Mouse (Mus musculus) heart, embryonic 15.5 days (tissue): ENCODE measurements around the gene Rbm6. TPM values are rescaled to one million over a fixed set of nuclear protein-coding genes. Genes with fewer than 3 reads are reported as not detected.

ENCODE experiments used
- ATAC-seq: fragments of 200-750 bp; cut with Nextera tagmentation; replicated peaks from 2 replicates; pipeline ENCODE4 v1.8.0; 2017; ENCODE audit warnings: low read depth, moderate TSS enrichment; ENCODE audit not compliant: insufficient number of reproducible peaks, insufficient read depth, low FRiP score
- H3K27ac ChIP-seq: fragments of 300-500 bp; sonication (generic); 2 replicates; pipeline ENCODE4 v1.5.1; 2015; ENCODE audit warnings: mild to moderate bottlenecking, inconsistent platforms
- H3K27me3 ChIP-seq: fragments of 300-500 bp; sonication (generic); 2 replicates; pipeline ENCODE4 v1.6.1; 2015; ENCODE audit warnings: inconsistent platforms
- H3K36me3 ChIP-seq: fragments of 300-500 bp; sonication (generic); 2 replicates; pipeline ENCODE4 v1.6.1; 2015; ENCODE audit warnings: mild to moderate bottlenecking, inconsistent platforms
- H3K4me1 ChIP-seq: fragments of 300-500 bp; sonication (generic); replicated peaks from 2 replicates; pipeline ENCODE4 v1.6.1; 2015; ENCODE audit warnings: inconsistent platforms
- H3K4me2 ChIP-seq: fragments of 300-500 bp; sonication (generic); 2 replicates; pipeline ENCODE4 v1.6.1; 2015; ENCODE audit warnings: inconsistent platforms, mild to moderate bottlenecking, moderate library complexity
- H3K4me3 ChIP-seq: fragments of 300-500 bp; sonication (generic); 2 replicates; pipeline ENCODE4 v1.5.1; 2015; ENCODE audit warnings: mild to moderate bottlenecking, inconsistent platforms
- H3K9ac ChIP-seq: fragments of 300-500 bp; sonication (generic); 2 replicates; pipeline ENCODE4 v1.6.1; 2015; ENCODE audit warnings: mild to moderate bottlenecking, inconsistent platforms
- H3K9me3 ChIP-seq: fragments of 300-500 bp; sonication (generic); replicated peaks from 2 replicates; pipeline ENCODE4 v1.6.1; 2016; ENCODE audit warnings: inconsistent platforms
- WGBS: fragments of 180-500 bp; shearing (Covaris S2); methylation state at CpG from one replicate; pipeline ENCODE4 v1.1.7; 2015; ENCODE audit warnings: mixed read lengths; 5-methylcytosine and 5-hydroxymethylcytosine counted together
- polyA plus RNA-seq: library from polyadenylated mRNA; unstranded; fragments of >200 nt; fragmentation: Nextera tagmentation; extraction: Ambion mirVana; gene quantifications from 2 replicates; pipeline ENCODE4 v1.2.1, GENCODE M21; 2015

Gene Rbm6
- 43.2 and 48.0 TPM in 2 replicates for polyA plus RNA-seq

DNA sequence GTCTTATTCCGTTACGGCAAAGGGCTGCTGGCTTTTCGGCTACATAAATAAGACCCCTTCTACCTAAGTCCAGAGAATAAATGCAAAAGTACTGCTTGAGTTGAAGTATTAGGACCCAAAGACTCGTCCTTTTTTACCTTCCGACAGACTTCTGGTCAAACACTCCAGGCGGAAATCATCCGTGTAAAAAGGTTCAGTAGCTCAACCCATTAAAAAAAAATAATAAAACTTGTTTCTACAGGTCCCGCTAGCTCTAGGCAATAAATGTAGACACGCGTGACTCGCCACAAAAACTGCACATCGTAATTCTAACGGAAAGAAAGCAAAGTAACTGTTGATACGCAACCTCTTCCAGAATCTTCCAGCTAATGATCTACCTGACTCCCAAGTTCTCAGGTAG lies at the start of gene Rbm6:
Gene Rbm6 (minus strand): TSS at position 101 of the 400 bp plus-strand sequence.
- H3K9ac ChIP-seq: peak within 1 kb of the TSS; percentile 97

DNA sequence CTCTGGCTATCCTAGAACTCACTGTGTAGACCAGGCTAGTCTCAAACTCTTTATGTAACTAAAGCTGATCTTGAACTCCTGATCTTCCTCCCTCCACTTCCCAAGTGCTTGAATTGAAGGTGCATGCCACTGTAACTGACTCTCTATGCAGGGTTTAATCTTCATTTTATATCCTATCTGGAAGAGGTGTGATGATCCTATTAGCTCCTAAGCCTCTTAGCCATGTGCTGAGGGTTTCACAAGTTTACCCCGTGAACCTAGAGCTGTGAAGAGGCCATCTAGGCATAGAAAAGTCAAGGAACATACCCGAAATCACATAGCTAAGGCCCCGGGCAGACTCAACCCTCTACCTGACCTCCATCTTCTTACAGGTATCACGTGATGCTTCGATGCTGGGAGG lies 46.4 kb upstream of the Rbm6 start:
- Histone ChIP-seq H3K27me3 (peaks cover 13% of the 10 kb centered on the region; the same call in 1 of the 2 replicates), H3K36me3 (no peaks in the 10 kb centered on the region), H3K4me2 (no peak overlapping the region), H3K9ac (no peak overlapping the region), H3K9me3 (no peaks in the 10 kb centered on the region), H3K27ac (no peak overlapping the region), H3K4me3 (no peak overlapping the region), H3K4me1 (peaks cover 15% of the 10 kb centered on the region)
- no peak for ATAC-seq
- WGBS: 81% methylated on average over 5 of the region's 5 CpGs

More for the DNA sequence above, at the start of gene Rbm6:
- no peaks in the 10 kb centered on the region for H3K9me3 ChIP-seq
- peaks cover 22% of the 10 kb centered on the region for H3K4me1 ChIP-seq
- no peak for ATAC-seq
- WGBS: 8% methylated on average over 14 of the region's 14 CpGs
- H3K27ac ChIP-seq: peak within 1 kb of the TSS; percentile 97
- H3K4me3 ChIP-seq: peak within 1 kb of the TSS; percentile 100
- peak within 1 kb of the TSS; percentile 79 for H3K4me2 ChIP-seq
- no peaks in the 10 kb centered on the region for H3K27me3 ChIP-seq
- H3K36me3 ChIP-seq: no peaks in the 10 kb centered on the region

DNA sequence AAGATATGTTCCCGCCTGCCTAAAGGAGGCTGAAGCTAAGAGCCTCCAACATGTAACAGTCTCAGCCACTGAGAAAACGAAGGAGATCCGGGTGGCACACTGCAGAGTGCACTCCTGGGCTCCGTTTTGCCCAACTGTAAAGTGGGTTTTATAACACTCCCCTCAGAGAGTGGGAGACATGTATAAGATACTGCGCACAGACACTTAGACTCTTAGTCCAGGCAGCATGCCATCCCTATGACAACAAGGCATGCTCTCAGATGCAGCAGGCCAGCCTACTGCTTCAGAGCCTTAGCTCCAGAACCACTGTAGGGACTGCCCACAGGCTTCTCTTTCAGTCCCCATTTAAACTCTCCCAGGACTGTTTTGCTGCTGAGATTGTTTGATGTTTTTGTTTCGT lies 45.8 kb upstream of the Rbm6 start:
- ATAC-seq: no peak
- no peaks in the 10 kb centered on the region for H3K9me3 ChIP-seq
- no peak overlapping the region for H3K4me3 ChIP-seq
- 79% methylated on average over 6 of the region's 6 CpGs for WGBS
- no peak overlapping the region for H3K4me2 ChIP-seq
- peaks cover 13% of the 10 kb centered on the region; the same call in 1 of the 2 replicates for H3K27me3 ChIP-seq
- H3K9ac ChIP-seq: no peak overlapping the region
- H3K36me3 ChIP-seq: no peaks in the 10 kb centered on the region
- no peak overlapping the region for H3K27ac ChIP-seq
- H3K4me1 ChIP-seq: peaks cover 10% of the 10 kb centered on the region

DNA sequence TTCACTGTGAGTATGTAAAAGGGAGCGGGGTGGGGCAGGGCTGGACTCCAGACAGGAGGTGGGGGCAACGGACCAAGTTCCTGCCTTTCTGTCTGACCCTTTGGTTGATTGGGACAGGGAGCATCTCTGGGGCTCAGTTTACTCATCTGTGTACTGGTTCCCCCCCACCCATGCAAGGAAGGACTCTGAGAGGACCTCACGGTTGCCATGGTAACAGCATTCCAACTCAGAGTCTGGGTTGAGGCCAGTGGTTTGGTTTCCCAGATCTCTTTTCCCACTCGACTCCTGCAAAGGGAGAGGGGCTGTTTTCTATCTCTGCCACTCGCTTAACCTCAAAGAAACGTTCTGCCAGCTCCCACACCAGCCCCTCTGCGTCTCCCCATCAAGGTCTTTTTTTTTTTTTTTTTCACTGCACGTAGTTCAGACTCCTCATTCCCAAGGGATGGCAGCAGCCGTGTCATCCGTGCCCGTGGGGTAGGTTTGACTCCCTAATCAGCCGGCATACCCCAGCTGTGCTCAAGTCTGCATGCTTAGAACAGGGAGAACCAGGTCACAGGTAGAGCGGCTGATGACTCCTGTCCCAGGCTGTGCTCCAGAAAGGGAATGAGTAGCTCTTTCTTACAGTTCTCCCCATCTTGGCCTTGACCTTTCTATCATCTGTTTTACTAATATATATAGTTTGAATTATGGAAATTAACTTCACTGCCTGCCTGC lies 45.0 kb upstream of the Rbm6 start:
- H3K27me3 ChIP-seq: peaks cover 13% of the 10 kb centered on the region; the same call in 1 of the 2 replicates
- no peak overlapping the region for H3K4me3 ChIP-seq
- no peaks in the 10 kb centered on the region for H3K9me3 ChIP-seq
- H3K27ac ChIP-seq: no peak overlapping the region
- no peak overlapping the region for H3K9ac ChIP-seq
- 0 out of 2 replicates have a peak, but pooled peaks cover 2% of the 10 kb centered on the region for H3K4me1 ChIP-seq
- WGBS: 36% methylated on average over 13 of the region's 13 CpGs
- no peak overlapping the region for H3K4me2 ChIP-seq
- no peak for ATAC-seq
- H3K36me3 ChIP-seq: no peaks in the 10 kb centered on the region

DNA sequence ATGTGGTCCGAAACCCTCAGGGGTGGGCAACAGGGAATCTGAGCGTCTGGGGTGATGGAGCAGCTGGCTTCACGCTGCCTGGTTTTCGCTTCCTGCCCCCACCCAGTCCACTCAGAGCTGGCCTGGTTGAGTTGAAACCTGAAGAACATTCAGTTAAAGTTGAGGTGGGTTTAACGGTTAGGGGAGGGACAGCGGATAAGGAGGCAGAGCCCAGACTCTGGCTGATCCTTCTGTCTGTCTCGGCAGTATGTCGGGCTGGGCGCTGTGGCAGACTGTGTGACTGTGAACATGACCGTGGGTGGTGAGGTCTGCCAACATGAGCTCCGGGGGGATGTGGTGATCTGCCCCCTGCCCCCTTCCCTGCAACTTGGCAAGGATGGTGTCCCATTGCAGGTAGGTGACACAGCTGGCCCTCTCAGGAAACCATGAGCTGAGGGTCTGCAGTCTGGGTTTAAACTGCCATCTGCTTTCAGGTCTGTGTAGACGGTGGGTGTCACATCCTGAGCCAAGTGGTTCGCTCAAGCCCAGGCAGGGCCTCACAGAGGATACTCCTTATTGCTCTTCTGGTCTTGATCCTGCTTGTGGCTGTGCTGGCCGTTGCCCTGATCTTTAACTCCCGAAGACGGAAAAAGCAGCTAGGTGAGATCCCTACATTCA lies 41.9 kb upstream of the Rbm6 start:
- ATAC-seq: no peak
- WGBS: 73% methylated on average over 16 of the region's 16 CpGs

GRCm38 (mm10) chr9:107910025-107910769 lies 37.2 kb upstream of the Rbm6 start:
- Histone ChIP-seq H3K4me3 (no peak overlapping the region), H3K9me3 (no peaks in the 10 kb centered on the region), H3K4me1 (peaks cover 35% of the 10 kb centered on the region), H3K27ac (no peak overlapping the region), H3K9ac (no peak overlapping the region), H3K27me3 (peaks cover 4% of the 10 kb centered on the region; the same call in 1 of the 2 replicates), H3K4me2 (0 out of 2 replicates have a peak overlapping the region, but pooled peaks have one; percentile 21), H3K36me3 (no peaks in the 10 kb centered on the region)
- ATAC-seq: no peak
- WGBS: 76% methylated on average over 15 of the region's 15 CpGs

More for the DNA sequence above, 41.9 kb upstream of the Rbm6 start:
- no peak overlapping the region for H3K9ac ChIP-seq
- H3K4me3 ChIP-seq: no peak overlapping the region
- H3K4me2 ChIP-seq: no peak overlapping the region
- no peaks in the 10 kb centered on the region for H3K36me3 ChIP-seq
- H3K4me1 ChIP-seq: 0 out of 2 replicates have a peak, but pooled peaks cover 2% of the 10 kb centered on the region
- peaks cover 16% of the 10 kb centered on the region for H3K27me3 ChIP-seq
- H3K9me3 ChIP-seq: no peaks in the 10 kb centered on the region
- no peak overlapping the region for H3K27ac ChIP-seq

DNA sequence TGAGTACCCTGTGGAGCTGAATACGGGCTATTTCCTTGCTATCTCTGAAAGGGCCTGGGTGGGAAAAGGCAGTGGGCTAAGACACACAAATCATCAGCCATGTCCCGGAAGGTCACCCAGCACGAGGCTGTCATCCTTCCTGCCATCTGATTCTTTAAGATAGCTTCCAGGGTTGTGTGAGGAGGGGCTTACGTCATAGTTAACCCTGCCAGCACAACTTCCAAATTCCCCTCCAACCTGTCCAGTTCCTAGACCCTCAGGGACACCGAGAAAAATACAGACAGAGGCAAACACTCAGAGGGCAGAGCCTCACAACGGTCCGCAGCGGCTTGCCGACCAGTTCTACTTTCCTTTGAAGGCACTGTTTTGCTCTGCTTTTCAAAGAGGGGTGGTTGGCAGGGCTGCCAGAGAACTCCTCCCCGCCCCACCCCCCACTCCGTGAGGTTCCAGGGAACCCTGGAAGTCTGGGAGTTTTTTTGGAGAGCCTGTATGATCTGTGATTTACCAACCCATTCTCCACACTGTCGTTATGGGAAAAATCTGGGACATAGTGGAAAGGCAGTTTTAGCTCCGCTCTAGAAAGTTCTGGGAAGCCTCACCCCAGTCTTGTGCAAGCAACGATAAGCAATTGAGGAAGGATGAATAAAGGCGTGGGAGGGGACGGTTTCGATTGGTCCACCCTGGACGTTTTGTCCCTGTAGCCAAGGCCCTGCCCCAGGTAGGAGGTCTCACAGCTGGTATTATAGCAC lies 35.5 kb upstream of the Rbm6 start:
- H3K4me3 ChIP-seq: peak overlapping the region; percentile 51
- H3K9me3 ChIP-seq: no peaks in the 10 kb centered on the region
- WGBS: 35% methylated on average over 18 of the region's 18 CpGs
- peaks cover 3% of the 10 kb centered on the region; the same call in 1 of the 2 replicates for H3K27me3 ChIP-seq
- H3K36me3 ChIP-seq: no peaks in the 10 kb centered on the region
- H3K4me1 ChIP-seq: peaks cover 39% of the 10 kb centered on the region
- ATAC-seq: no peak
- peak overlapping the region; percentile 30; the same call in 1 of the 2 replicates for H3K9ac ChIP-seq
- H3K4me2 ChIP-seq: peak overlapping the region; percentile 88
- peak overlapping the region; percentile 24 for H3K27ac ChIP-seq

DNA sequence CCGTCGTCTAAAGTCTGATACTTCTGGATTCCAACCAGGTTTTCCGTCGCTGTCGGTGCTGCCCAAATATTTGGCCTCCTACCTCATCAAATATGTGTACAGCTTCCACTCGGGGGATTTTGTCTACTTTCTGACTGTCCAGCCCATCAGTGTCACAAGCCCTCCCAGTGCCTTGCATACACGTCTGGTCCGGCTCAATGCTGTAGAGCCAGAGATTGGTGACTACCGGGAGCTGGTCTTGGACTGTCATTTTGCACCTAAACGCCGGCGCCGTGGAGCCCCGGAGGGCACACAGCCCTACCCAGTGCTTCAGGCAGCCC lies 34.7 kb upstream of the Rbm6 start:
- no peaks in the 10 kb centered on the region for H3K9me3 ChIP-seq
- H3K4me2 ChIP-seq: peak overlapping the region; percentile 88
- peak overlapping the region; percentile 51 for H3K4me3 ChIP-seq
- peak overlapping the region; percentile 30; the same call in 1 of the 2 replicates for H3K9ac ChIP-seq
- no peak for ATAC-seq
- WGBS: 67% methylated on average over 14 of the region's 14 CpGs
- H3K36me3 ChIP-seq: 0 out of 2 replicates have a peak, but pooled peaks cover 2% of the 10 kb centered on the region
- H3K4me1 ChIP-seq: peaks cover 39% of the 10 kb centered on the region
- peak overlapping the region; percentile 24 for H3K27ac ChIP-seq
- H3K27me3 ChIP-seq: peaks cover 1% of the 10 kb centered on the region; the same call in 1 of the 2 replicates

GRCm38 (mm10) chr9:107906967-107907800 lies 34.1 kb upstream of the Rbm6 start:
- peak overlapping the region; percentile 24 for H3K27ac ChIP-seq
- H3K9me3 ChIP-seq: no peaks in the 10 kb centered on the region
- peak overlapping the region; percentile 51 for H3K4me3 ChIP-seq
- H3K4me1 ChIP-seq: peaks cover 39% of the 10 kb centered on the region
- H3K4me2 ChIP-seq: peak overlapping the region; percentile 88
- peak overlapping the region; percentile 50 for H3K9ac ChIP-seq
- 45% methylated on average over 31 of the region's 31 CpGs for WGBS
- no peak for ATAC-seq
- 0 out of 2 replicates have a peak, but pooled peaks cover 3% of the 10 kb centered on the region for H3K36me3 ChIP-seq
- H3K27me3 ChIP-seq: no peaks in the 10 kb centered on the region
